ENCODE assay signal across 9 mouse cellular contexts in genomic region chr7:93079420-93079784, GRCm38 (mm10). TPM values are rescaled to one million over a fixed set of nuclear protein-coding genes. Genes with fewer than 3 reads are reported as not detected.
DNase-seq lines count a peak whose midpoint lies in the region; ATAC-seq and TF ChIP-seq lines count a peak whose summit lies in the region.
"Had no signal": no experiment of that assay in that cellular context is flagged by ENCODE, and none has a peak within 500 bp of the region (broad histone marks: within the 10 kb centered on the region; RNA-seq: fewer than 3 reads in every experiment).

No protein-coding gene starts in this region.

- no peaks in the 10 kb centered on the region for H3K9me3 ChIP-seq in heart, embryonic 12.5 days (replicated peaks)
- H3K9me3 ChIP-seq in ES-Bruce4 (replicated peaks; ENCODE audit: control insufficient read depth, insufficient read depth, low read length, poor library complexity, severe bottlenecking) = no peaks in the 10 kb centered on the region
- no peaks in the 10 kb centered on the region for H3K9me3 ChIP-seq in hindbrain, embryonic 11.5 days (ENCODE audit: control insufficient read depth, low read length)
- H3K9me3 ChIP-seq in liver, postnatal 0 days (ENCODE audit: low read length) = no peaks in the 10 kb centered on the region

- peaks cover 34% of the 10 kb centered on the region for H3K27me3 ChIP-seq in heart, embryonic 12.5 days (replicated peaks)
- H3K27me3 ChIP-seq in ES-Bruce4 (ENCODE audit: control insufficient read depth, insufficient read depth, low read length, poor library complexity, severe bottlenecking) = peaks cover 3% of the 10 kb centered on the region
- H3K27me3 ChIP-seq in hindbrain, embryonic 11.5 days (ENCODE audit: control insufficient read depth, insufficient read depth, low read length) = no peaks in the 10 kb centered on the region
- peaks cover 35% of the 10 kb centered on the region for H3K27me3 ChIP-seq in liver, postnatal 0 days (ENCODE audit: insufficient read depth, low read length)

- ATAC-seq in heart, embryonic 12.5 days (ENCODE audit: insufficient number of reproducible peaks, low FRiP score) = 0 out of 2 replicates have a peak, but pooled peaks have one; percentile 4
- no peak; the same call in 1 of the 2 replicates for ATAC-seq in hindbrain, embryonic 11.5 days (ENCODE audit: low FRiP score)
- no peak for ATAC-seq in liver, postnatal 0 days

- TF ChIP-seq EP300 in ES-Bruce4 (IDR thresholded peaks at IDR 0.05; ENCODE audit: insufficient read depth, low read depth, low read length) = no peak
- no peak for TF ChIP-seq EP300 in liver, postnatal 0 days (IDR thresholded peaks at IDR 0.05; ENCODE audit: low read depth)

- 32% methylated on average over 7 of the region's 7 CpGs for WGBS in heart, embryonic 12.5 days
- WGBS in hindbrain, embryonic 11.5 days = 24% methylated on average over 7 of the region's 7 CpGs
- 25% methylated on average over 7 of the region's 7 CpGs for WGBS in liver, postnatal 0 days (ENCODE audit: insufficient replicate concordance)

- H3K27ac ChIP-seq in heart, embryonic 12.5 days (ENCODE audit: poor library complexity, severe bottlenecking) = no peak overlapping the region
- no peak overlapping the region for H3K27ac ChIP-seq in ES-Bruce4 (ENCODE audit: insufficient read depth, low read length)
- no peak overlapping the region; the same call in 1 of the 2 replicates for H3K27ac ChIP-seq in hindbrain, embryonic 11.5 days (ENCODE audit: low read depth, low read length)
- H3K27ac ChIP-seq in liver, postnatal 0 days (ENCODE audit: low read depth) = no peak overlapping the region

- H3K4me1 ChIP-seq in heart, embryonic 12.5 days (replicated peaks) = peaks cover 8% of the 10 kb centered on the region
- H3K4me1 ChIP-seq in ES-Bruce4 (ENCODE audit: control insufficient read depth, insufficient read depth, low read length) = no peaks in the 10 kb centered on the region
- peaks cover 2% of the 10 kb centered on the region; the same call in 1 of the 2 replicates for H3K4me1 ChIP-seq in hindbrain, embryonic 11.5 days (replicated peaks; ENCODE audit: control insufficient read depth, insufficient read depth, low read length)
- peaks cover 5% of the 10 kb centered on the region for H3K4me1 ChIP-seq in liver, postnatal 0 days (ENCODE audit: insufficient read depth)

- no peak for TF ChIP-seq POLR2A in ES-Bruce4 (IDR thresholded peaks at IDR 0.05; ENCODE audit: insufficient read depth, low read length)

- peak overlapping the region; percentile 70; the same call in 1 of the 2 replicates for H3K9ac ChIP-seq in heart, embryonic 12.5 days
- H3K9ac ChIP-seq in ES-Bruce4 (ENCODE audit: low read depth, poor library complexity, severe bottlenecking) = no peak overlapping the region
- no peak overlapping the region for H3K9ac ChIP-seq in hindbrain, embryonic 11.5 days (ENCODE audit: low read depth, low read length)
- H3K9ac ChIP-seq in liver, postnatal 0 days (replicated peaks) = no peak overlapping the region

- no peaks in the 10 kb centered on the region for H3K36me3 ChIP-seq in heart, embryonic 12.5 days
- H3K36me3 ChIP-seq in ES-Bruce4 (ENCODE audit: control insufficient read depth, insufficient read depth, low read length, poor library complexity, severe bottlenecking) = no peaks in the 10 kb centered on the region
- no peaks in the 10 kb centered on the region for H3K36me3 ChIP-seq in hindbrain, embryonic 11.5 days (ENCODE audit: control insufficient read depth, insufficient read depth, low read length)
- no peaks in the 10 kb centered on the region for H3K36me3 ChIP-seq in liver, postnatal 0 days (replicated peaks; ENCODE audit: insufficient read depth, low read length)

- H3K4me3 ChIP-seq in heart, embryonic 12.5 days = peak overlapping the region; percentile 61
- peak overlapping the region; percentile 86 for H3K4me3 ChIP-seq in ES-Bruce4 (ENCODE audit: low read depth, low read length)
- H3K4me3 ChIP-seq in hindbrain, embryonic 11.5 days (ENCODE audit: low read depth, low read length) = peak overlapping the region; percentile 68
- H3K4me3 ChIP-seq in liver, postnatal 0 days (ENCODE audit: low read depth, low read length) = peak overlapping the region; percentile 50

- H3K4me2 ChIP-seq in heart, embryonic 12.5 days = peak overlapping the region; percentile 90
- peak overlapping the region; percentile 67 for H3K4me2 ChIP-seq in hindbrain, embryonic 11.5 days (replicated peaks; ENCODE audit: low read depth, low read length)
- peak overlapping the region; percentile 75 for H3K4me2 ChIP-seq in liver, postnatal 0 days (ENCODE audit: low read depth, low read length)

- DNase-seq in heart, postnatal 4 days = no peak
- no peak for DNase-seq in hindbrain, embryonic 11.5 days (ENCODE audit: low spot score)
- no peak for DNase-seq in liver, postnatal 0 days
- no peak for DNase-seq in spleen, postnatal 36 days (ENCODE audit: low spot score in 2 of 2)
- DNase-seq in cerebellum, adult 11-12 months = no peak
- no peak for DNase-seq in cerebellum, adult 8-10 months

- TF ChIP-seq CTCF in ES-Bruce4 (IDR thresholded peaks at IDR 0.05; ENCODE audit: low read depth, low read length) = no peak
- no peak for TF ChIP-seq CTCF in liver, postnatal 0 days (IDR thresholded peaks at IDR 0.05; ENCODE audit: low read depth)

RNA-seq across cellular contexts. Expression of gene Fam181b, which starts 0.3 kb away (rescaled TPM):
- polyA plus RNA-seq in heart, embryonic 12.5 days (2016; fragmentation: Nextera tagmentation; extraction: Ambion mirVana) = 2.3 and 2.5 TPM in 2 replicates
- total RNA-seq in heart, postnatal 4 days (2021) = 1 to 10 TPM; 5.4 to 5.7 TPM
- 0.44 and 0.70 TPM in 2 replicates for polyA plus RNA-seq in ES-Bruce4 (2011; ENCODE audit: insufficient read depth, insufficient read length, low read depth, missing spikeins)
- 34.3 and 35.6 TPM in 2 replicates for polyA plus RNA-seq in hindbrain, embryonic 11.5 days (2014; fragmentation: Nextera tagmentation; extraction: Ambion mirVana)
- 0.05 and 0.07 TPM in 2 replicates for polyA plus RNA-seq in liver, postnatal 0 days (2015; fragmentation: Nextera tagmentation; extraction: Ambion mirVana)
- polyA plus RNA-seq: erythroblast, embryonic 14.5 days had no signal

Comparison
In these comparisons a context has a peak if more than half of its experiments do, and no peak if none do; other contexts are left out.
1. RNA of gene Fam181b, which starts 0.3 kb away (polyA plus RNA-seq): 34.3 to 35.6 TPM in hindbrain, embryonic 11.5 days; 2.3 to 2.5 TPM in heart, embryonic 12.5 days, 0.44 to 0.70 TPM in ES-Bruce4 and 0.05 to 0.07 TPM in liver, postnatal 0 days; every median in the first group is over 10 times any median in the second.
2. Peak in every context shown above with its lines, with median percentiles within 50 percentile points of each other: H3K4me2 ChIP-seq and H3K4me3 ChIP-seq.